Mouse (Mus musculus) cerebellum, adult 2 months (tissue): ENCODE results near the gene Mogat1. TPM values are rescaled to one million over a fixed set of nuclear protein-coding genes. Genes with fewer than 3 reads are reported as not detected.

Source experiments
- DNase-seq, 2 experiments: peaks; one replicate each; pipeline ENCODE4 v3.0.0; 2021
- H3K27ac ChIP-seq: fragments of 200-500 bp; 2 replicates; pipeline ENCODE4 v1.5.1; 2012; ENCODE audit warnings: low read length, control low read depth, inconsistent platforms; ENCODE audit not compliant: insufficient read depth
- H3K27me3 ChIP-seq: fragments of 200-500 bp; 2 replicates; pipeline ENCODE4 v1.6.1; 2012; ENCODE audit warnings: inconsistent platforms, mild to moderate bottlenecking, low read length, moderate library complexity; ENCODE audit not compliant: control insufficient read depth, insufficient read depth
- H3K4me1 ChIP-seq: fragments of 200-500 bp; 2 replicates; pipeline ENCODE4 v1.6.1; 2011; ENCODE audit warnings: low read length; ENCODE audit not compliant: control insufficient read depth, insufficient read depth
- H3K4me3 ChIP-seq: fragments of 200-500 bp; replicated peaks from 2 replicates; pipeline ENCODE3; 2011; ENCODE audit warnings: mild to moderate bottlenecking, low read depth, low read length, control low read depth; ENCODE audit not compliant: insufficient read depth
- CTCF ChIP-seq: fragments of 200-500 bp; IDR thresholded peaks from 2 replicates; pipeline ENCODE4 v1.5.1; 2011; ENCODE audit warnings: low read depth, mild to moderate bottlenecking, control low read depth, low read length, moderate library complexity, borderline replicate concordance; ENCODE audit not compliant: insufficient read depth
- POLR2A ChIP-seq: fragments of 200-500 bp; IDR thresholded peaks from 2 replicates; pipeline ENCODE4 v1.6.1; 2011; ENCODE audit warnings: low read length, control low read depth, borderline replicate concordance; ENCODE audit not compliant: insufficient read depth
- WGBS: fragments of 180-500 bp; shearing (Covaris S2); methylation state at CpG from one replicate; pipeline ENCODE4 v1.1.7; 2018; 5-methylcytosine and 5-hydroxymethylcytosine counted together
- polyA plus RNA-seq: library from polyadenylated mRNA; depleted of rRNA; stranded (reverse); fragments of >200 nt; gene quantifications from 2 replicates; pipeline ENCODE4 v1.2.3, GENCODE M21; 2012; rRNA removed

Mogat1 gene
- polyA plus RNA-seq, 1 experiment = 1.5 TPM

GRCm38 (mm10) chr1:78586986-78587385 lies 76.2 kb downstream of the Mogat1 start:
- no peak overlapping the region for H3K27ac ChIP-seq
- DNase-seq = no peak
- H3K4me1 ChIP-seq = no peaks in the 10 kb centered on the region
- no peak overlapping the region for H3K4me3 ChIP-seq
- H3K27me3 ChIP-seq = no peaks in the 10 kb centered on the region
- TF ChIP-seq POLR2A (no peak), CTCF (no peak)
- 58% methylated on average over 4 of the region's 4 CpGs for WGBS

Other genes starting within 250 kb of the Mogat1 start
- gene Sgpp2, start 200.6 kb upstream of the Mogat1 start, polyA plus RNA-seq = 87.1 and 88.3 TPM in 2 replicates
- gene Farsb, start 22.1 kb upstream of the Mogat1 start, polyA plus RNA-seq = 62.6 and 63.1 TPM in 2 replicates
- gene BC035947, start 1.2 kb downstream of the Mogat1 start, polyA plus RNA-seq = 1.9 and 2.6 TPM in 2 replicates
- gene Acsl3, start 146.8 kb downstream of the Mogat1 start, polyA plus RNA-seq = 89.9 and 91.8 TPM in 2 replicates
- 6.2 and 6.5 TPM in 2 replicates for gene Utp14b, start 147.0 kb downstream of the Mogat1 start, polyA plus RNA-seq